Mouse (Mus musculus) intestine, postnatal 0 days (tissue): ENCODE results near the gene Prkcd. TPM values are rescaled to one million over a fixed set of nuclear protein-coding genes. Genes with fewer than 3 reads are reported as not detected.
A peak's percentile ranks its signal among the peaks of the same experiment; 100 is the strongest.

Experiments
- ATAC-seq: fragments of 200-750 bp; cut with Nextera tagmentation; 2 replicates; pipeline ENCODE4 v1.8.0; 2017; ENCODE audit warnings: mild to moderate bottlenecking, moderate TSS enrichment, moderate library complexity
- H3K27ac ChIP-seq: fragments of 300-500 bp; sonication (generic); 2 replicates; pipeline ENCODE4 v1.5.1; 2014; ENCODE audit warnings: mild to moderate bottlenecking, low read depth, low read length, moderate library complexity
- H3K27me3 ChIP-seq: fragments of 300-500 bp; sonication (generic); replicated peaks from 2 replicates; pipeline ENCODE4 v1.6.1; 2014; ENCODE audit warnings: low read length, mixed read lengths; ENCODE audit not compliant: control insufficient read depth, insufficient read depth
- H3K36me3 ChIP-seq: fragments of 300-500 bp; sonication (generic); 2 replicates; pipeline ENCODE4 v1.6.1; 2014; ENCODE audit warnings: mild to moderate bottlenecking, moderate library complexity; ENCODE audit not compliant: control insufficient read depth, insufficient read depth
- H3K4me1 ChIP-seq: fragments of 300-500 bp; sonication (generic); replicated peaks from 2 replicates; pipeline ENCODE4 v1.6.1; 2014; ENCODE audit warnings: antibody characterized with exemption, low read length, mixed read lengths; ENCODE audit not compliant: control insufficient read depth, insufficient read depth
- H3K4me2 ChIP-seq: fragments of 300-500 bp; sonication (generic); replicated peaks from 2 replicates; pipeline ENCODE4 v1.6.1; 2014; ENCODE audit warnings: low read depth, mild to moderate bottlenecking, moderate library complexity
- H3K4me3 ChIP-seq: fragments of 300-500 bp; sonication (generic); 2 replicates; pipeline ENCODE4 v1.5.1; 2014; ENCODE audit warnings: low read depth, low read length
- H3K9ac ChIP-seq: fragments of 300-500 bp; sonication (generic); 2 replicates; pipeline ENCODE4 v1.6.1; 2014; ENCODE audit warnings: mild to moderate bottlenecking, low read depth, low read length
- H3K9me3 ChIP-seq: fragments of 300-500 bp; sonication (generic); 2 replicates; pipeline ENCODE4 v1.6.1; 2016; ENCODE audit warnings: mixed run types; ENCODE audit not compliant: control insufficient read depth
- CTCF ChIP-seq: sonication (generic); IDR thresholded peaks from 2 replicates; pipeline ENCODE4 v1.5.1; 2016; ENCODE audit warnings: low read depth, mild to moderate bottlenecking, control low read depth, antibody characterized with exemption, moderate library complexity
- WGBS: fragments of 180-500 bp; shearing (Covaris S2); extraction: QIAGEN DNeasy Blood & Tissue Kit; methylation state at CpG from one replicate; pipeline ENCODE4 v1.1.7; 2014; 5-methylcytosine and 5-hydroxymethylcytosine counted together
- polyA plus RNA-seq: library from polyadenylated mRNA; unstranded; fragments of >200 nt; fragmentation: Nextera tagmentation; extraction: Ambion mirVana; gene quantifications from 2 replicates; pipeline ENCODE4 v1.2.1, GENCODE M21; 2015

Prkcd gene
- polyA plus RNA-seq, 1 experiment from 2014 or later, result 54.7 TPM

- no peaks in the 10 kb centered on the region for H3K4me1 ChIP-seq
- no peak overlapping the region for H3K4me2 ChIP-seq
- H3K27me3 ChIP-seq, result no peaks in the 10 kb centered on the region
- no peak overlapping the region for H3K4me3 ChIP-seq
- WGBS, result 72% methylated on average over 3 of the region's 3 CpGs
- no peak for TF ChIP-seq CTCF
- H3K9ac ChIP-seq, result no peak overlapping the region
- H3K27ac ChIP-seq, result no peak overlapping the region
- peaks cover 70% of the 10 kb centered on the region for H3K36me3 ChIP-seq
- no peak for ATAC-seq
- H3K9me3 ChIP-seq, result no peaks in the 10 kb centered on the region
Measured at GRCm38 (mm10) chr14:30666061-30666460, 40.1 kb upstream of the Prkcd start.

- no peak overlapping the region for H3K9ac ChIP-seq
- H3K27ac ChIP-seq, result no peak overlapping the region
- no peaks in the 10 kb centered on the region for H3K27me3 ChIP-seq
- H3K4me3 ChIP-seq, result no peak overlapping the region
- no peaks in the 10 kb centered on the region for H3K9me3 ChIP-seq
- H3K4me1 ChIP-seq, result no peaks in the 10 kb centered on the region
- no peak for ATAC-seq
- TF ChIP-seq CTCF, result no peak
- 84% methylated on average over 1 of the region's 1 CpGs for WGBS
- no peak overlapping the region for H3K4me2 ChIP-seq
- H3K36me3 ChIP-seq, result peaks cover 20% of the 10 kb centered on the region
Measured at GRCm38 (mm10) chr14:30655531-30655930, 29.5 kb upstream of the Prkcd start.

- 25% methylated on average over 4 of the region's 4 CpGs for WGBS
- H3K27me3 ChIP-seq, result no peaks in the 10 kb centered on the region
Measured at GRCm38 (mm10) chr14:30654691-30655228, 28.8 kb upstream of the Prkcd start.

GRCm38 (mm10) chr14:30653943-30654659 is 28.1 kb upstream of the Prkcd start, which contains the start of gene Rft1:
Rft1 (plus strand) TSS chr14:30654360.
- TF ChIP-seq CTCF, result peak; percentile 54
- peak within 1 kb of the TSS; percentile 82 for H3K9ac ChIP-seq
- no peaks in the 10 kb centered on the region for H3K4me1 ChIP-seq
- peaks cover 6% of the 10 kb centered on the region; the same call in 1 of the 2 replicates for H3K36me3 ChIP-seq
- 1% methylated on average over 38 of the region's 38 CpGs for WGBS
- H3K9me3 ChIP-seq, result no peaks in the 10 kb centered on the region
- ATAC-seq, result peak; percentile 89
- H3K27ac ChIP-seq, result peak within 1 kb of the TSS; percentile 86
- peak within 1 kb of the TSS; percentile 64 for H3K4me2 ChIP-seq
- no peaks in the 10 kb centered on the region for H3K27me3 ChIP-seq
- H3K4me3 ChIP-seq, result peak within 1 kb of the TSS; percentile 67

More at GRCm38 (mm10) chr14:30654691-30655228, 28.8 kb upstream of the Prkcd start:
- Histone ChIP-seq H3K4me2 (peak overlapping the region; percentile 64), H3K9ac (peak overlapping the region; percentile 82), H3K4me3 (peak overlapping the region; percentile 67), H3K4me1 (no peaks in the 10 kb centered on the region), H3K9me3 (no peaks in the 10 kb centered on the region), H3K36me3 (peaks cover 12% of the 10 kb centered on the region), H3K27ac (peak overlapping the region; percentile 86)
- TF ChIP-seq CTCF, result no peak
- ATAC-seq, result no peak

- 11% methylated on average over 4 of the region's 4 CpGs for WGBS
- H3K4me2 ChIP-seq, result no peak overlapping the region
- no peak overlapping the region for H3K9ac ChIP-seq
- no peaks in the 10 kb centered on the region for H3K27me3 ChIP-seq
- no peak overlapping the region for H3K27ac ChIP-seq
- TF ChIP-seq CTCF, result peak; percentile 85
- H3K9me3 ChIP-seq, result no peaks in the 10 kb centered on the region
- H3K36me3 ChIP-seq, result no peaks in the 10 kb centered on the region
- no peaks in the 10 kb centered on the region for H3K4me1 ChIP-seq
- ATAC-seq, result peak; percentile 85
- H3K4me3 ChIP-seq, result no peak overlapping the region
Measured at GRCm38 (mm10) chr14:30650969-30651368, 25.0 kb upstream of the Prkcd start.

DNA sequence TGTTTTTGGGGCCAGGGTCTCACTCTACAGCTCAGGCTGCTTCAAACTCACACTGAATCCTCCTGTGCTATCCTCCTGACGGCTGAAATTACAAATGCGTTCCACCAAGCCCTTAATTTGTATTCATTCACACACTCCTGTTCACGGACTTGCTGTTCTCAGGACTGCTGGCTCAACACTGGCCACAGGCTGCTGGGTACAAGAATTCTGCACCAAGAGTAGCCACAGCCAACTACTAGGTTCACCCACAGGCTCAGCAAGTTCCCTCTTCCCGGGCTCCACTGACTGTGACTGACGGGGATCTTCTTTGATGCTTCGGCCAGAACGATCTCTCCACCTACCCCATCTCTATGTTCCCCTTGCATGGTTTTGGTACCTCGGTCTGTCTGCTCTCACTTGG is 23.7 kb upstream of the Prkcd start:
- no peak for TF ChIP-seq CTCF
- no peaks in the 10 kb centered on the region for H3K36me3 ChIP-seq
- H3K9ac ChIP-seq, result no peak overlapping the region
- H3K4me3 ChIP-seq, result no peak overlapping the region
- no peak overlapping the region for H3K27ac ChIP-seq
- no peaks in the 10 kb centered on the region for H3K4me1 ChIP-seq
- H3K4me2 ChIP-seq, result no peak overlapping the region
- WGBS, result 79% methylated on average over 8 of the region's 8 CpGs
- no peak for ATAC-seq
- no peaks in the 10 kb centered on the region for H3K27me3 ChIP-seq
- H3K9me3 ChIP-seq, result no peaks in the 10 kb centered on the region
